Mouse (Mus musculus): Measurements from ENCODE around the gene E330014E10Rik. TPM values are rescaled to one million over a fixed set of nuclear protein-coding genes. Genes with fewer than 3 reads are reported as not detected.

Gene E330014E10Rik
- not detected for polyA plus RNA-seq (2015; fragmentation: Illumina TruSeq; extraction: RNeasy Lipid Tissue Mini Kit (QIAGEN cat#74804); ENCODE audit: insufficient read depth, low read depth, low replicate concordance)

GRCm38 (mm10) chr5:95775690-95776089, at the start of gene E330014E10Rik:
Gene E330014E10Rik (plus strand): TSS chr5:95775990.

DNA sequence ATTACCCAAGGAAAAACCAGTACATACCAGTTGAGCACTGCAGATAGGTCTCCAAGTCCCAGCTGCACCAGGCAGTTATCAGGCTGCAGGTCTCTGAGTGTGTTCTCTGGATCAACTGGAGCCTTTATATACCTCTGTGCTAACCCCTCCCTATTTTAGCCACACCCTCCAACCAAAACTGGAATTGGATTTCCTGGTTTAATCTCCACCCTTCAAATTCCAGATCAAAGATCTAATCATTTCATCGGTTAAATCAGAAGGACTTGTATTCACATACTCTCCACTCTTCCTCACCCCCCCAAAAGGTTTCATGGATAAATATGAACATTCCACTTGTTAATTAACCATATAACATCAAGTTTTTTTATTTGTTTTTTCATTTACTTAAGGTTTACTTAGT, 39.7 kb upstream of the E330014E10Rik start, which contains the start of gene Gm7978:
Gene Gm7978 (minus strand): TSS at position 101 of the 400 bp plus-strand sequence.

GRCm38 (mm10) chr5:95741714-95742113, 34.1 kb upstream of the E330014E10Rik start, which contains the start of gene Gm7982:
Gene Gm7982 (plus strand): TSS chr5:95742014.

Other genes with a start within 250 kb of the E330014E10Rik start
- not detected for gene Gm7971, start 181.1 kb upstream of the E330014E10Rik start, polyA plus RNA-seq (2015; fragmentation: Illumina TruSeq; extraction: RNeasy Lipid Tissue Mini Kit (QIAGEN cat#74804); ENCODE audit: insufficient read depth, low read depth, low replicate concordance)
- not detected for gene Gm7978, start 39.8 kb upstream of the E330014E10Rik start, polyA plus RNA-seq (2015; fragmentation: Illumina TruSeq; extraction: RNeasy Lipid Tissue Mini Kit (QIAGEN cat#74804); ENCODE audit: insufficient read depth, low read depth, low replicate concordance)
- not detected for gene Gm7982, start 34.0 kb upstream of the E330014E10Rik start, polyA plus RNA-seq (2015; fragmentation: Illumina TruSeq; extraction: RNeasy Lipid Tissue Mini Kit (QIAGEN cat#74804); ENCODE audit: insufficient read depth, low read depth, low replicate concordance)
- 8.3 TPM for gene Cxcl13, start 181.0 kb downstream of the E330014E10Rik start, polyA plus RNA-seq (2015; fragmentation: Illumina TruSeq; extraction: RNeasy Lipid Tissue Mini Kit (QIAGEN cat#74804); ENCODE audit: insufficient read depth, low read depth, low replicate concordance)

Measured in pancreas, adult 10 weeks (tissue).